Mouse (Mus musculus): ENCODE data around the gene Gm10220. TPM values are rescaled to one million over a fixed set of nuclear protein-coding genes. Genes with fewer than 3 reads are reported as not detected.
"Not testable (repeated sequence)": the region's sequence is repeated elsewhere in the genome, so short reads cannot be mapped to it uniquely, and the experiment has no call there.

Gene Gm10220
- polyA plus RNA-seq, 1 experiment from 2014 or later, result not detected

DNA sequence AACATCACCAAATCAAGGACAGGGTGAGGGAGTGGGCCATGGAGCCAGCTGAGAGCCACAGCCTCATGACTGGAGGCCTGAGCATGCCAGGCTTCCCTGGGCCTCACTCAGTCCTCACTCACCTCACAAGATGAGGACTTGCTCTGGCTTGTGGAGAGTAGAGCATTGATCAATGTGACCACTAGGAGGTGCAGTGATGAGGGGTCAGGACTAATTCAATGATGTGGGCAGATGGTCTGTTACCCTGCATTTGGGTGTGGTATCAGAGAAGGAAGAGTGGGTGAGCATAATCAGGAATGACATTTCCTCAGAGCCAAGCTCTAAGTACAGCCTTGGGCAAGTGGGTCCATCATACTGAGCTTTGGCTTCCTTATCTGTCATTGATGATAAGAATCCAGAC, 42.2 kb downstream of the Gm10220 start:
- H3K4me2 ChIP-seq (ENCODE audit: low read depth, severe bottlenecking); H3K4me1 ChIP-seq (ENCODE audit: control insufficient read depth, insufficient read depth, low read length); H3K4me3 ChIP-seq (ENCODE audit: low read depth, low read length); H3K9me3 ChIP-seq (ENCODE audit: control insufficient read depth, low read length); H3K36me3 ChIP-seq (ENCODE audit: control insufficient read depth, insufficient read depth, low read length); H3K27ac ChIP-seq (replicated peaks; ENCODE audit: low read depth, low read length); H3K27me3 ChIP-seq (ENCODE audit: control insufficient read depth, insufficient read depth, low read length); ATAC-seq (ENCODE audit: insufficient number of reproducible peaks, low FRiP score, low TSS enrichment, low read depth); H3K9ac ChIP-seq (ENCODE audit: low read length): not testable (repeated sequence)
- DNase-seq (ENCODE audit: low spot score), result peak; percentile 21

DNA sequence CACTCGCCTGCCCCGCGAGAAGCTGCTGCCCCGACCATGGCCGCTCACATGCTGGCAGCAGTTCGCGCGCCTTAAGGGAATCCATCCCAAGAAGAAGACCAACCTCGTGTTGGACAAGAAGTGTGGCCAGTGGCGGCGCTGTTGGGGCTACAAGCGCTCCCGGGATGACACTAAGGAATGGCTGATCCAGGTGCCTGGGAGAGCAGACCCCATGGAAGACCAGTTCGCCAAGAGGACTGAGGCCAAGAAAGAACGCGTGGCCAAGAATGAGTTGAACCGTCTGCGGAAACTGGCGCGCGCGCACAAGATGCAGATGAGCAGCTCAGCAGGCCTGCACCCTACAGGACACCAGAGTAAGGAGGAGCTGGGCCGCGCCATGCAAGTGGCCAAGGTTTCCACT, 50.5 kb downstream of the Gm10220 start:
- DNase-seq (ENCODE audit: low spot score), result no peak
- no peak overlapping the region for H3K4me2 ChIP-seq (ENCODE audit: low read depth, severe bottlenecking)
- no peak for ATAC-seq (ENCODE audit: insufficient number of reproducible peaks, low FRiP score, low TSS enrichment, low read depth)

More for the DNA sequence above, 50.5 kb downstream of the Gm10220 start:
- Histone ChIP-seq H3K4me3 (ENCODE audit: low read depth, low read length) (no peak overlapping the region), H3K36me3 (ENCODE audit: control insufficient read depth, insufficient read depth, low read length) (no peaks in the 10 kb centered on the region), H3K27me3 (ENCODE audit: control insufficient read depth, insufficient read depth, low read length) (no peaks in the 10 kb centered on the region), H3K27ac (replicated peaks; ENCODE audit: low read depth, low read length) (no peak overlapping the region), H3K9me3 (ENCODE audit: control insufficient read depth, low read length) (no peaks in the 10 kb centered on the region), H3K4me1 (ENCODE audit: control insufficient read depth, insufficient read depth, low read length) (no peaks in the 10 kb centered on the region), H3K9ac (ENCODE audit: low read length) (no peak overlapping the region)
- WGBS, result 85% methylated on average over 24 of the region's 24 CpGs

Other genes with a start within 250 kb of the Gm10220 start
- not detected in 2 replicates for gene Gm21663, start 179.0 kb downstream of the Gm10220 start, polyA plus RNA-seq (2014; fragmentation: Nextera tagmentation; extraction: Ambion mirVana)
- gene Gm21671, start 167.0 kb downstream of the Gm10220 start, polyA plus RNA-seq (2014; fragmentation: Nextera tagmentation; extraction: Ambion mirVana), result not detected in 2 replicates
- not detected in 2 replicates for gene Gm21680, start 148.8 kb downstream of the Gm10220 start, polyA plus RNA-seq (2014; fragmentation: Nextera tagmentation; extraction: Ambion mirVana)
- not detected in 2 replicates for gene Gm21698, start 132.8 kb downstream of the Gm10220 start, polyA plus RNA-seq (2014; fragmentation: Nextera tagmentation; extraction: Ambion mirVana)
- gene Gm1979, start 116.6 kb downstream of the Gm10220 start, polyA plus RNA-seq (2014; fragmentation: Nextera tagmentation; extraction: Ambion mirVana), result not detected in 2 replicates
- 0.11 TPM in 1 of 2 replicates, not detected in the other for gene Gm5862, start 98.5 kb downstream of the Gm10220 start, polyA plus RNA-seq (2014; fragmentation: Nextera tagmentation; extraction: Ambion mirVana)
- 0.07 TPM in 1 of 2 replicates, not detected in the other for gene Speer4a, start 81.9 kb downstream of the Gm10220 start, polyA plus RNA-seq (2014; fragmentation: Nextera tagmentation; extraction: Ambion mirVana)
- gene Gm7347, start 62.8 kb downstream of the Gm10220 start, polyA plus RNA-seq (2014; fragmentation: Nextera tagmentation; extraction: Ambion mirVana), result not detected in 2 replicates
- gene Gm10471, start 32.1 kb downstream of the Gm10220 start, polyA plus RNA-seq (2014; fragmentation: Nextera tagmentation; extraction: Ambion mirVana), result not detected in 2 replicates
- gene 5031410I06Rik, start 16.1 kb downstream of the Gm10220 start, polyA plus RNA-seq (2014; fragmentation: Nextera tagmentation; extraction: Ambion mirVana), result not detected in 2 replicates
- not detected in 2 replicates for gene Gm7361, start 136.3 kb upstream of the Gm10220 start, polyA plus RNA-seq (2014; fragmentation: Nextera tagmentation; extraction: Ambion mirVana)

Data from limb, embryonic 11.5 days (tissue).